Mouse (Mus musculus): ENCODE measurements at regions not wholly inside any gene's neighbourhood (a gene's known extent, or its start where the extent isn't known, plus 50 kb on each side); places are given as distances from the start of the nearest gene placed in this dataset.

DNA sequence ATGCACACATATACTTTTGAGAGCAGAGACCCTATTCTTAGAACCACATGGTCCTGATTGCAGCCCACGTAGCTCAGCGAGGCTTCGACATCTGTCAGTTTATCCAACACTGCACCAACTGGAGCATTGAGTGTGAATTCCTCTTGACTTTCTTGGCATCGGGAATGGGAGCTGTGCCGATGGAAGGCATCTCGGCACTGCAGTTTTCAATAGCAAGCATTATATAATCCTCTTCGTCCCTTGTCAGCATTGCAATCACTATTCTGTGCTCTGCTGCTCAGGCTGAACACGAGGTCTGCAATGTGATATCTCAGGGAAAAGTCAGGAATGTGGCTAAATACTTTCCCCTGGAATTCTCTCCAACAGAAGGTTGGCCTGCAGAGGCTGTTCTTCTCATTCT is 224.6 kb downstream of the Lnpk start:
- no peak for DNase-seq (ENCODE audit: low spot score in 2 of 2)

- DNase-seq (ENCODE audit: low spot score in 2 of 2): no peak
These were observed 229.4 kb downstream of the Lnpk start for GRCm38 (mm10) chr2:74349809-74350208.

DNA sequence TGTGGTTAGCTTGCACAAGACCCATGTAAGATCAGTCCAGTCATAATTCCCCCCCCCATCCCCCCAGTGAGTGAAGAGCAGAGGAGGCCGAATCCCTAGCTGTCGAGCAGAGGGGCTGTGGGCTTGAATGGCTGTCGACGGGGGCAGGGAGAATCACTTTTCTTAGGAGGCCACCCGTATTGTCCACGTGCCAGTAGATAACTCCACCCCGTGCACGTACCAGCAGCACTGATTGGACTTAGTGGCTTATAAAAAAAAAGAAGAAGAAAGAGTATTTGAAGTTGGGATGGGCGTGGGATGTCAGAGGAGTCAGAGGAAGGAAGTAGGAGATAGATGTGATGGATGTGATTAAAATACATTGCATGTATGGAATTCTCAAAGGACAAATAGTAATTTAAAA is 272.9 kb downstream of the Lnpk start:
- DNase-seq (ENCODE audit: low spot score in 2 of 2): no peak

DNA sequence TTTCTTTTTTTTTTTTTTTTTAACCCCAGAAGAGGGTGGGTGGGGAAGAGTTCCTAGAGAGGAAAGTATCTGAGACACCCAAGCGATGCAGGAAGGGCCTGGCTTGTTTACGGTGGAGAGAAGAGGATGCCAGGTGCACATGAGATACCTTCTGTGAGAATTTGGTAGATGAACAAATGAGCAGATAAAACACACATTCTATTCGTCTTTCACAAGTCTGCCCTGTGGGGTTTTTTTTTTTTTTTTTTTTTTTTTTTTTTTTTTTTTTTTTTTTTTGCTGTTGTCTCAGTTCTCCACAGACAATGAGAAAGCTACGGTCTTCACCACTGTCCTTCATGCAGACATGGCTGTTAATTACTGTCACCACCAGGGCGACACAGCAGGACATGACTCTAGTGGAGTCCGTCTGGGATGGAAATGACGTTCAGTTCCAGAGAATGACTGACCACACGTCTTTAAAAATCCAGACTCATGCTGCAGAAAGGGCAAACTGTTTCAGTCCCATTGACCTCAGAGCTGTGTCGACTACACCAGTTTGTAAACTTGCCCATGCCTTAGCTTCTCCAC is 278.3 kb downstream of the Lnpk start:
- DNase-seq (ENCODE audit: low spot score in 2 of 2): no peak

GRCm38 (mm10) chr2:74300366-74300791 is 278.9 kb downstream of the Lnpk start:
- peak; percentile 7 to 10 for DNase-seq (ENCODE audit: low spot score in 2 of 2)

DNA sequence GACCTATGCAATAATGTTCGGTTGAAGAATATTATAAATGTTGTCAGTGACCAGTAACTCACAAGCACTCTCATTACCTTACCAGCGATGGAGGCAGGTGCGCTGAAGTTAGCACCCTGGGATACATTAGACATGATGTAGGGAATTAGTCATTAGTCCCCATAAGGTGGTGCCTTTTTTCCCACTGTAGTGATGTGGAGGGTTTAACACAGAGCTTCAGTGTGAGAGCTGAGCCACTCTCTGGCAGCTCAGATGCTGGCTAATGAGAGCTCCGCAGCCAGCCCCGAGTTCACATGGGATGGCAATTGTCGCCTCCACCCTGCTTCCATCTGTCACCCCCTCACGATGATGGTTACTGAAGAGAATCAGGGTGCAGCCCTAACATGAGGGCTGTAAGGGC is 286.6 kb downstream of the Lnpk start:
- no peak for DNase-seq (ENCODE audit: low spot score in 2 of 2)

- no peak for DNase-seq (ENCODE audit: low spot score in 2 of 2)
These were observed 287.5 kb downstream of the Lnpk start for GRCm38 (mm10) chr2:74291416-74292396.

DNA sequence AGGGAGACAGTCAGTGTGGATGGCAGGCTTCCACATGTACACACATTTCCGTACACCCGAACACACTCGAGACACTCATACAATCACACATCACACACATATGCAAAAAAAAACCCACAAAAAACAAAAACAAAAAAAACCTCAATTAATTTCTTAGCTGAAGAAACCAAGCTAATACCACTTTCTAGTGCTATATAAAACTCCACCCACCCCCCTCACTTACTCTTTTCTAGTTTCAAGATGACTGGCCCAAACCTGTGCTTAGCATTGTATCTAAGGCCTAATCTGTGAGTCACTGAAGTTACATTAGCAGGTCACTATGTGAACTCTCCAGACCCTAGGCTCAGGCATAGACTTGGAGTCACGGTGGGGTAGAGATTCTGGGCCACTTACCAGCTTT is 293.6 kb downstream of the Lnpk start:
- DNase-seq (ENCODE audit: low spot score in 2 of 2): no peak

GRCm38 (mm10) chr2:74264963-74265362 is 314.3 kb downstream of the Lnpk start:
- DNase-seq (ENCODE audit: low spot score in 2 of 2): no peak

DNA sequence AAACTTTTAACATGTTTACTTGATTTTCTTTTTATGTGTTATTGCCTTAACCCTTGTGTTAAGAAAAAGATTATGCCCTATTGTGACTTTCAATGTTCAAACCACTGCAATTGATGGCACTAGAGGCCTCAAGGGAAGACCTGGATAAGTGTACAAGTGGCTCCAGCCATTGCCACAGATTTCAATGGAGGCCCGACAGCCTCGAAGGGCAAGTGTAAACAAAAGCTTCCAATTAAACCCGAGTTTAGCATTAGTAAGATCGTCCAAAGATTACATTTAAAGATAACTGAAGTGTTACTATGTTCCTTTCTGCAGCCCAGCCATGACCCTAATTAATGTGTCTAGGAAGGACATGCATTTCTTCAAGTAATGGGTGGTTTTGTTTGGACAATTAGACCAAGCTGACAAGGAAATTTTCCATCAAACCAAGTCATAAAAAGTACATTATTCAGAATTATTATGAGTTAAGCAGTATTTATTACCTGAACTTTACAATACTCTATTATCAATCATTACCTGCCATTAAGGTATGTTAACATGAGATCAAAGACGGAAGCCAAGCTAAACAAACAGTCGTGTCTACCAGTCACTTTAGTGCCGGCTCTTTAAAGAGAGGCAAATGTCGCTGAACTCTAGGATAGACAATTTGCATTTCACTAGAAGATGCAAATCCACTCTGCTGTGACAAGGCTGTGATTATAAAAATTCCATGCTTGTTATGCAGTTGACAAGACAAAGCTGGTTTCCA is 322.0 kb downstream of the Lnpk start:
- DNase-seq (ENCODE audit: low spot score in 2 of 2): no peak

- DNase-seq (ENCODE audit: low spot score in 2 of 2): no peak
These were observed 331.7 kb downstream of the Lnpk start for GRCm38 (mm10) chr2:74247521-74247920.

- no peak for DNase-seq (ENCODE audit: low spot score in 2 of 2)
These were observed 332.6 kb downstream of the Lnpk start for GRCm38 (mm10) chr2:74246631-74247030.

DNA sequence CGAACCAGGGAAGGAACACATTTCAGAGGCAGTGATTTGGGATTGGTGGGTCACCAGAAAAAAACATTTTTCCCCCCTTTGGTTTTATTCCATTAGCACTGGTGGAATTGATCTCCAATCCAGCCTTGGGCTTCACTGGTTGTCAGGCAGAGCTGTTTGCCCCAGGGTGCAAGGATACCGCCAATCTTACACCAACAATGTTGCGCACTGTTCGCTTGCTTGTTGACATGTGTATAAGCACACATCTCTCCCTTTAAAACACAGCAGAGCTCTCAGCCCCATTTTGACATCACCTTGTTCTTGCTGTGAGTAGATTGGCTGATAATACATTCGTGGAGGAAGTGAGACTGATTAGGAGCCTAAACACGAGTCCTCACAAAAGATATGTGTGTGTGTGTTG is 333.1 kb upstream of the Atp5g3 start:
- no peak for DNase-seq (ENCODE audit: low spot score in 2 of 2)

GRCm38 (mm10) chr2:74243801-74244200 is 332.7 kb upstream of the Atp5g3 start:
- no peak for DNase-seq (ENCODE audit: low spot score in 2 of 2)

- DNase-seq (ENCODE audit: low spot score in 2 of 2): no peak
These were observed 328.5 kb upstream of the Atp5g3 start for GRCm38 (mm10) chr2:74239586-74239985.

DNA sequence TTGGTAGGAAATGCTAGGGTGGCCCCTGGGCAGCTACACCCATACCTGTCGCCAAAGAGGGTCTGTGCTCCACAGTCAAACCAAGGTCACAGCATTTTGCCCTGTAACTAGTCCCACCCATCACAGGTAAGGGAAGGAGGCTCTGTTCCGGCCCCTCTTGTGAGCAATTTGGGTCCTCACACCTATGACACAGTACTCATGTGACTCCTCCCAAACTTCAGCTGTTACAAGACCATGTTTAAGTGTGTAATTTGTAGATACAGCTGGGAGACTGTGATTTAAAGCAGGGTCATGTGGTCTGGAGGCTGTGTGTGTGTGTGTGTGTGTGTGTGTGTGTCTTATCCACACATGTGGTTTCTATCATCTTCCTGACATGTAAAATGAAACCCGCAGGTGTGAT is 306.3 kb upstream of the Atp5g3 start:
- no peak for DNase-seq (ENCODE audit: low spot score in 2 of 2)

DNA sequence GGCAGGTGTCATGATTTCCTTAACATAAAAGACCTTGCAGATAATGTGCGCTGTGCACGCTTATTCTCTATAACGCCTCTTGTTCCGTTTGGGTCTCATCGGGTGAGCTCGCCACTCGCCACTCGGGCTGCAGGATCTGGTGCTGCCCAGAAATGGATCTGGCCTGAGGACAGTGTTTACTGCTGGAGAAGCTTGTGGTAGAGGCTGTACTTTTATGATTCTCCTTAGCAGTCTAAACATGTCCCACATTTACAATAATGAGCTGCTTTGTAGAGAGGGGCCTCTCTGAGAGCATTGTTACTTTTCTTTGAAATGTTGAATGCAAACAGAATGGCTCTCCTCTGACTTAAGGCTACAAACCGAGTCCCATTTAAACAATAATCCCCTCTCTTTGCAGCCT is 299.1 kb upstream of the Atp5g3 start:
- DNase-seq (ENCODE audit: low spot score in 2 of 2): no peak

DNA sequence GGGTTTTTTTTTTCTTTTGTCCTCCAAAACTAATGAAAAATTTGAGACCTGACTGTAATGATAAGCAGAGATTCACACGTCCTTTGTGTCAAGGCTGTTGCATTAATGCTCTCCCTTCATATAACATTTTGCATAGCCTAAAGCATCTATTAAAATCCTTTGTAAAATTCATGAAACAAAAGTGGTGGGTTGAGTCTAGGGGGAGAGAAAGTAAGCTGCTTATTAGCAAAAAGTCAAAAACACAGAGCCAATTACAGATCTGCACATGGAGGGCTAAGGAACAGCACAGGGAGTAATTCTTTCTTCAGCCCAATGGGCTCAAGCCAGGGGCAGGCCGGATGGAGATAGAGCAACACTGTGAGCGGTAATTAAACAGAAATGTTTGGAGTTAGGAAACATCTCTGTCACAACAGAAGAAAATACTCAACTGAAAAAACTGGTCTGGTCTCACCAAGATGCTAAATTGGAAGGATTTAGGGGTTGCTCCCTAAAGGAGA is 298.3 kb upstream of the Atp5g3 start:
- no peak for DNase-seq (ENCODE audit: low spot score in 2 of 2)

DNA sequence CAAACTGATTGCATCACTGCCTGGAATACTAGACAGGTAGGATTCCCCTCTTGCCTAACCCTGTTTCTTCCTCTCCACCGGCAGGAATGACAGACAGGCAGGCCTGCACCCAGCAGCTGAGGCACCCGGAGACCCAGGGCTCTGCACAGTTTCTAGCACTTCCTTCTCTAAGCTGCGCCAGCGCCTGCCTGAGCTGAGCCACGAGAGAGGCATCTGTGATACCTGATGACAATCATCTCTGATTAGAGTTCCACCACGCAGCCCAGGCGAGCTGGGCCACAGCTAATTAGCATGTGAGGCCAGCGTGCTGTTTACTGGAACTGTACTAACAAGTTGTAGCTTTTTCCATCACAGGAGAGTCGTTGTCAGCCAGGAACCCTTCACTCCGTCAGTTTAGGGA is 296.3 kb upstream of the Atp5g3 start:
- no peak for DNase-seq (ENCODE audit: low spot score in 2 of 2)

- DNase-seq (ENCODE audit: low spot score in 2 of 2): no peak
These were observed 291.6 kb upstream of the Atp5g3 start for GRCm38 (mm10) chr2:74202776-74203175.

- no peak for DNase-seq (ENCODE audit: low spot score in 2 of 2)
These were observed 290.6 kb upstream of the Atp5g3 start for GRCm38 (mm10) chr2:74201608-74202323.
